Mouse (Mus musculus) liver, embryonic 12.5 days (tissue): ENCODE results near the gene Dhps. TPM values are rescaled to one million over a fixed set of nuclear protein-coding genes. Genes with fewer than 3 reads are reported as not detected.

ENCODE experiments used
- ATAC-seq: fragments of 200-750 bp; cut with Nextera tagmentation; 2 replicates; pipeline ENCODE4 v1.8.0; 2017; ENCODE audit warnings: moderate number of reproducible peaks, mild to moderate bottlenecking, moderate library complexity
- H3K27ac ChIP-seq: fragments of 300-500 bp; sonication (generic); 2 replicates; pipeline ENCODE4 v1.5.1; 2016; ENCODE audit warnings: mild to moderate bottlenecking
- H3K27me3 ChIP-seq: fragments of 300-500 bp; sonication (generic); replicated peaks from 2 replicates; pipeline ENCODE4 v1.6.1; 2016; ENCODE audit warnings: mild to moderate bottlenecking, moderate library complexity
- H3K36me3 ChIP-seq: fragments of 300-500 bp; sonication (generic); 2 replicates; pipeline ENCODE4 v1.6.1; 2016; ENCODE audit warnings: mild to moderate bottlenecking, moderate library complexity
- H3K4me1 ChIP-seq: fragments of 300-500 bp; sonication (generic); 2 replicates; pipeline ENCODE4 v1.6.1; 2016
- H3K4me2 ChIP-seq: fragments of 300-500 bp; sonication (generic); 2 replicates; pipeline ENCODE4 v1.6.1; 2016; ENCODE audit warnings: mild to moderate bottlenecking, moderate library complexity
- H3K4me3 ChIP-seq: fragments of 300-500 bp; sonication (generic); 2 replicates; pipeline ENCODE4 v1.5.1; 2016; ENCODE audit warnings: mild to moderate bottlenecking, moderate library complexity
- H3K9ac ChIP-seq: fragments of 300-500 bp; sonication (generic); 2 replicates; pipeline ENCODE4 v1.6.1; 2016; ENCODE audit warnings: mild to moderate bottlenecking, moderate library complexity
- H3K9me3 ChIP-seq: fragments of 300-500 bp; sonication (generic); replicated peaks from 2 replicates; pipeline ENCODE4 v1.6.1; 2016; ENCODE audit warnings: mild to moderate bottlenecking, moderate library complexity
- WGBS: fragments of 180-500 bp; shearing (Covaris S2); methylation state at CpG from one replicate; pipeline ENCODE4 v1.1.7; 2016; ENCODE audit not compliant: insufficient replicate concordance; 5-methylcytosine and 5-hydroxymethylcytosine counted together
- polyA plus RNA-seq: library from polyadenylated mRNA; unstranded; fragments of >200 nt; fragmentation: Nextera tagmentation; extraction: Ambion mirVana; gene quantifications from 2 replicates; pipeline ENCODE4 v1.2.1, GENCODE M21; 2016

Dhps gene
- polyA plus RNA-seq: 51.6 and 52.3 TPM in 2 replicates

DNA sequence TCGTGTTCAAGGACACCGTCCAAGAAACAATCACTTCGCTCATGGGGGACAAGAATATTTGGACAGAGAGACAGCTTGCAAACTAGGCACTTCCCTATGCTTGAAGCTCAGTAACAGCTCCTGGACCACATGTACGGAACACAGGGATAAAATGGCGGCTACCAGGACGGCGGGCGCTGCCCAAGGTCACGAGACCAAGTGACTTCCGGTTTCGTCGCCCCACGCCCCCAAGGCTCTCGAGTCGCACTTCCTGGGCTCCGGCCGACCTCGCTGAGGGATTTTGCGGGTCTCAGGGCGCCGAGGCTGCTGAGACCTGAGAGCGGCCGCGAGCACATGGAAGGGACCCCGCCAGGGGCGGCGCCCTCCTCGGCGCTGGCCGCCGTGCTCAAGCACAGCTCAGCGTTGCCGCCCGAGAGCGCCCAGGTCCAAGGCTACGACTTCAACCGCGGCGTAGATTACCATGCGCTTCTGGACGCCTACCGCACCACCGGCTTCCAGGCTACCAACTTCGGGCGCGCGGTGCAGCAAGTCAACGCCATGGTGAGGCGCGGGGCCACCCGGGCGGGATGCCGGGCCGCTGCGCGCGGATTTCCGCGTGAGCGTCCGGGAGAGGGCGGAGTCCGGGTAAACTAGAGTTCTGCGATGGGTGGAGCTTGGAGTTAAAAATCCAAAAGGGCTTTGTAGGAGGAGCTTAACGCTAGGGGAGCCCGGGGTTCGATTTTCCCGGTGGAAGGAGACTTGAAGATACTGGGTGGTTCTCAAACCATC lies at the start of gene Dhps:
TSS of gene Dhps (plus strand) at position 244 of the 768 bp plus-strand sequence.
- Histone ChIP-seq H3K9ac (peak within 1 kb of the TSS; percentile 93), H3K4me1 (peaks cover 58% of the 10 kb centered on the region), H3K4me3 (peak within 1 kb of the TSS; percentile 95), H3K9me3 (no peaks in the 10 kb centered on the region), H3K4me2 (peak within 1 kb of the TSS; percentile 78), H3K36me3 (peaks cover 38% of the 10 kb centered on the region), H3K27me3 (0 out of 2 replicates have a peak, but pooled peaks cover 3% of the 10 kb centered on the region), H3K27ac (peak within 1 kb of the TSS; percentile 94)
- WGBS: 1% methylated on average over 68 of the region's 68 CpGs
- peak; percentile 77 for ATAC-seq

GRCm38 (mm10) chr8:85023846-85024245 lies 47.7 kb upstream of the Dhps start:
- peaks cover 36% of the 10 kb centered on the region for H3K4me1 ChIP-seq
- ATAC-seq: no peak
- 88% methylated on average over 3 of the region's 3 CpGs for WGBS
- H3K9ac ChIP-seq: peak overlapping the region; percentile 82
- no peaks in the 10 kb centered on the region for H3K27me3 ChIP-seq
- peak overlapping the region; percentile 96 for H3K4me2 ChIP-seq
- H3K4me3 ChIP-seq: peak overlapping the region; percentile 100
- H3K36me3 ChIP-seq: peaks cover 60% of the 10 kb centered on the region
- H3K27ac ChIP-seq: no peak overlapping the region
- H3K9me3 ChIP-seq: no peaks in the 10 kb centered on the region

GRCm38 (mm10) chr8:85025098-85025932 lies 46.2 kb upstream of the Dhps start, which contains the start of gene Asna1:
TSS of gene Asna1 (minus strand) at chr8:85025281.
- Histone ChIP-seq H3K36me3 (peaks cover 60% of the 10 kb centered on the region), H3K27ac (peak within 1 kb of the TSS; percentile 96), H3K9me3 (no peaks in the 10 kb centered on the region), H3K4me2 (peak within 1 kb of the TSS; percentile 96), H3K9ac (peak within 1 kb of the TSS; percentile 100), H3K27me3 (no peaks in the 10 kb centered on the region), H3K4me1 (peaks cover 51% of the 10 kb centered on the region), H3K4me3 (peak within 1 kb of the TSS; percentile 100)
- 3% methylated on average over 30 of the region's 30 CpGs for WGBS
- ATAC-seq: peak; percentile 82

GRCm38 (mm10) chr8:85026670-85027515 lies 44.7 kb upstream of the Dhps start, which contains the start of gene Trir:
TSS of gene Trir (plus strand) at chr8:85026823.
- peak; percentile 84 for ATAC-seq
- H3K4me1 ChIP-seq: peaks cover 55% of the 10 kb centered on the region

GRCm38 (mm10) chr8:85027516-85027855 lies 44.1 kb upstream of the Dhps start:
- Histone ChIP-seq H3K27ac (peak overlapping the region; percentile 96), H3K4me1 (peaks cover 58% of the 10 kb centered on the region), H3K36me3 (peaks cover 60% of the 10 kb centered on the region), H3K9me3 (no peaks in the 10 kb centered on the region), H3K4me3 (peak overlapping the region; percentile 100), H3K4me2 (peak overlapping the region; percentile 96), H3K27me3 (no peaks in the 10 kb centered on the region), H3K9ac (peak overlapping the region; percentile 100)
- ATAC-seq: no peak
- under 1% methylated on average over 13 of the region's 13 CpGs for WGBS

More at GRCm38 (mm10) chr8:85026670-85027515, 44.7 kb upstream of the Dhps start, which contains the start of gene Trir:
- Histone ChIP-seq H3K4me2 (peak within 1 kb of the TSS; percentile 96), H3K9ac (peak within 1 kb of the TSS; percentile 100), H3K27me3 (no peaks in the 10 kb centered on the region), H3K4me3 (peak within 1 kb of the TSS; percentile 100), H3K36me3 (peaks cover 60% of the 10 kb centered on the region), H3K9me3 (no peaks in the 10 kb centered on the region), H3K27ac (peak within 1 kb of the TSS; percentile 96)
- WGBS: under 1% methylated on average over 71 of the region's 75 CpGs

- peak overlapping the region; percentile 96; the same call in 1 of the 2 replicates for H3K27ac ChIP-seq
- no peaks in the 10 kb centered on the region for H3K9me3 ChIP-seq
- H3K9ac ChIP-seq: peak overlapping the region; percentile 100
- ATAC-seq: no peak
- 22% methylated on average over 2 of the region's 2 CpGs for WGBS
- H3K4me2 ChIP-seq: peak overlapping the region; percentile 96
- peaks cover 62% of the 10 kb centered on the region for H3K4me1 ChIP-seq
- no peaks in the 10 kb centered on the region for H3K27me3 ChIP-seq
- peaks cover 60% of the 10 kb centered on the region for H3K36me3 ChIP-seq
- H3K4me3 ChIP-seq: peak overlapping the region; percentile 100
These were observed 43.6 kb upstream of the Dhps start for GRCm38 (mm10) chr8:85027922-85028321.

GRCm38 (mm10) chr8:85029271-85029670 lies 42.3 kb upstream of the Dhps start:
- no peaks in the 10 kb centered on the region for H3K27me3 ChIP-seq
- H3K27ac ChIP-seq: peak overlapping the region; percentile 61
- peak overlapping the region; percentile 100 for H3K4me3 ChIP-seq
- H3K4me2 ChIP-seq: peak overlapping the region; percentile 96
- H3K36me3 ChIP-seq: peaks cover 61% of the 10 kb centered on the region
- no peak for ATAC-seq
- WGBS: 81% methylated on average over 14 of the region's 14 CpGs
- peak overlapping the region; percentile 100 for H3K9ac ChIP-seq
- no peaks in the 10 kb centered on the region for H3K9me3 ChIP-seq
- H3K4me1 ChIP-seq: peaks cover 66% of the 10 kb centered on the region

DNA sequence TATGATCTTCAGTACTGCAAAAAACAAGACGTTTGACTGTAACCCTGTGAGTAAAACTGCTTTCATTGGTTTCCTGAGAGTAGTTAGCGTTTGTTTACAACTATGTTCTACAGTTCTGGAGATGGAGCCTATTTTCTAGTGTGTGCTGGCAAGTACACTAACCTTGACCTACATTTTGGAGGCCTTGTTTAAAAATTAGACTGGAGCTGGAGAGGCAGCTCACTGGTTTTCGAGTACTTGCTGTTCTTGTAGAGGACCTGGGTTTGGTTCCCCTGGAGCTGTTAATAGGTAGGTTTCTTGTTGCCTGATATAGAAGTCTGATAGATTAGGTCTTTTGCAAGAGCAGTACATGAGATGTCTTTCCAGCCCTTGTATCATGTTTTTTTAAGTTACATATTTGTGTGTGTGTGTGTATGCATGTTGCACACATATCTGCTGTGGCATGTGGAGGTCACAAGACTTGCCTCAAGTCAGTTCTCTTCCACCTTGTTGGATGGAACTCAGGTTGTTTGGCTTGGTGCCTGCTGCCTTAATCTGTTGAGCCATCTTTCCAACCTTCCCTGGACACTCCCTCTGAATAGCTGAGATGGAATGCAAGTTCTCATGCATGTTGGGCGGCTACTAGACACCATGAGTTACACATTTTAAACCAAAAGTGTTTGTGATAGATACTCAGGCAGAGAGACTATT lies 38.8 kb upstream of the Dhps start:
- H3K27me3 ChIP-seq: no peaks in the 10 kb centered on the region
- no peak overlapping the region for H3K9ac ChIP-seq
- peaks cover 61% of the 10 kb centered on the region for H3K36me3 ChIP-seq
- H3K4me3 ChIP-seq: no peak overlapping the region
- H3K27ac ChIP-seq: 0 out of 2 replicates have a peak overlapping the region, but pooled peaks have one; percentile 26
- H3K9me3 ChIP-seq: no peaks in the 10 kb centered on the region
- no peak overlapping the region for H3K4me2 ChIP-seq
- H3K4me1 ChIP-seq: peaks cover 68% of the 10 kb centered on the region
- no peak for ATAC-seq
- 77% methylated on average over 4 of the region's 4 CpGs for WGBS

- H3K9ac ChIP-seq: no peak overlapping the region
- no peak for ATAC-seq
- peaks cover 54% of the 10 kb centered on the region for H3K36me3 ChIP-seq
- H3K27ac ChIP-seq: peak overlapping the region; percentile 97
- peak overlapping the region; percentile 98 for H3K4me2 ChIP-seq
- no peaks in the 10 kb centered on the region for H3K9me3 ChIP-seq
- WGBS: 40% methylated on average over 1 of the region's 1 CpGs
- H3K4me3 ChIP-seq: no peak overlapping the region
- H3K4me1 ChIP-seq: peaks cover 68% of the 10 kb centered on the region
- no peaks in the 10 kb centered on the region for H3K27me3 ChIP-seq
These were observed 37.7 kb upstream of the Dhps start for GRCm38 (mm10) chr8:85033867-85034266.

DNA sequence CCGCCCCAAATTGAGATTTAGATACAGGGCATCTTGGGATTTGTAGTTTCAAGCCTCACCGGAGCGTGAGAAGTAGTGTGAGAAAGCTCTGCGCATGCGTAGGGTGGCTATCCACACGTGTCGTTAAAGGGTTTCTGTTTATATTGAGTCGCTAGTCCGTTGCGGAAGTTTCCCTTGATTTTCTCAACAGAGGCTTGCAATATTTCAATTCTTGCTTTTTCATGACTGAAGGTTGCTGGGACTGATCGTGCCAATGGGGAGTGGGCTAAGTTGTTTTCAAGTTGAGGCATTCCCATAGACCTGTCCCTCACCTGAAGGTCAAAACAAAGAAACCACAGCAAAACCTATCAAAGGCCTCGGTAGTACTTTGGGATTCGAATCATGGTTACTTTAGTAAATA lies 36.8 kb upstream of the Dhps start:
- peak overlapping the region; percentile 98 for H3K4me2 ChIP-seq
- H3K4me1 ChIP-seq: peaks cover 67% of the 10 kb centered on the region
- H3K4me3 ChIP-seq: peak overlapping the region; percentile 86
- peaks cover 50% of the 10 kb centered on the region for H3K36me3 ChIP-seq
- peak overlapping the region; percentile 79 for H3K9ac ChIP-seq
- no peak for ATAC-seq
- no peaks in the 10 kb centered on the region for H3K9me3 ChIP-seq
- WGBS: 1% methylated on average over 13 of the region's 13 CpGs
- peak overlapping the region; percentile 97 for H3K27ac ChIP-seq
- H3K27me3 ChIP-seq: no peaks in the 10 kb centered on the region
